Mouse (Mus musculus) intestine, embryonic 15.5 days (tissue): ENCODE measurements around the gene Pi16. TPM values are rescaled to one million over a fixed set of nuclear protein-coding genes. Genes with fewer than 3 reads are reported as not detected.

ENCODE experiments used
- ATAC-seq: fragments of 200-750 bp; cut with Nextera tagmentation; 2 replicates; pipeline ENCODE4 v1.8.0; 2017; ENCODE audit warnings: moderate TSS enrichment, moderate library complexity
- H3K27ac ChIP-seq: fragments of 300-500 bp; sonication (generic); 2 replicates; pipeline ENCODE4 v1.5.1; 2015; ENCODE audit warnings: mild to moderate bottlenecking, inconsistent platforms
- H3K27me3 ChIP-seq: fragments of 300-500 bp; sonication (generic); replicated peaks from 2 replicates; pipeline ENCODE4 v1.6.1; 2015; ENCODE audit warnings: inconsistent platforms
- H3K36me3 ChIP-seq: fragments of 300-500 bp; sonication (generic); 2 replicates; pipeline ENCODE4 v1.6.1; 2015; ENCODE audit warnings: inconsistent platforms
- H3K4me1 ChIP-seq: fragments of 300-500 bp; sonication (generic); replicated peaks from 2 replicates; pipeline ENCODE4 v1.6.1; 2015; ENCODE audit warnings: inconsistent platforms
- H3K4me2 ChIP-seq: fragments of 300-500 bp; sonication (generic); replicated peaks from 2 replicates; pipeline ENCODE4 v1.6.1; 2015; ENCODE audit warnings: mild to moderate bottlenecking, inconsistent platforms
- H3K4me3 ChIP-seq: fragments of 300-500 bp; sonication (generic); replicated peaks from 2 replicates; pipeline ENCODE4 v1.5.1; 2015; ENCODE audit warnings: inconsistent platforms
- H3K9ac ChIP-seq: fragments of 300-500 bp; sonication (generic); 2 replicates; pipeline ENCODE4 v1.6.1; 2015; ENCODE audit warnings: inconsistent platforms
- H3K9me3 ChIP-seq: fragments of 300-500 bp; sonication (generic); 2 replicates; pipeline ENCODE4 v1.6.1; 2016; ENCODE audit warnings: inconsistent platforms
- WGBS: fragments of 180-500 bp; shearing (Covaris S2); methylation state at CpG from one replicate; pipeline ENCODE4 v1.1.7; 2015; 5-methylcytosine and 5-hydroxymethylcytosine counted together
- polyA plus RNA-seq: library from polyadenylated mRNA; unstranded; fragments of >200 nt; fragmentation: Nextera tagmentation; extraction: Ambion mirVana; gene quantifications from 2 replicates; pipeline ENCODE4 v1.2.1, GENCODE M21; 2015

Gene Pi16
- polyA plus RNA-seq, 1 experiment from 2014 or later: 0.72 TPM

DNA sequence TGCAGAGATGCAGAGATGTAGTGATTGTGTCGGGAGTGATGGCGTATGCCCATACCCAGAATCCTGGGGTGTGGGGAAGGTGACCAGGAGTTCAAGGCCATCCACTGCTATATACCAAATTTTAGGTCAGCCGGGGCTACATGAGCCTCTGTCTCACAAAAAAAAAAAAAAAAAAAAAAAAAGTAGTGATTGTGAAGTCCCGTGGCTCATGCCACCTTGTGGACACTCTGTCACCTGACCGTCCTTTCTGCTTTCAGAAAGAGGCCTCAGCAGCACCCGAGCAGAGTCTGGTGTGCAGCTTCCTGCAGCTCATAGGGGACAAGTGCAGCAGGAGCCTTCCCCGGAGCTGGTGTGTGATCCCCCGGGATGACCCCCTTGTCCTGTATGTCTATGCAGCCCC lies 60.6 kb downstream of the Pi16 start:
- H3K4me3 ChIP-seq: no peak overlapping the region
- no peaks in the 10 kb centered on the region for H3K27me3 ChIP-seq
- H3K9me3 ChIP-seq: no peaks in the 10 kb centered on the region
- H3K36me3 ChIP-seq: no peaks in the 10 kb centered on the region
- H3K27ac ChIP-seq: no peak overlapping the region
- no peak for ATAC-seq
- 60% methylated on average over 8 of the region's 8 CpGs for WGBS
- H3K4me1 ChIP-seq: no peaks in the 10 kb centered on the region
- no peak overlapping the region for H3K9ac ChIP-seq
- H3K4me2 ChIP-seq: no peak overlapping the region

Other genes starting within 250 kb of the Pi16 start
- gene Cdkn1a, start 226.7 kb upstream of the Pi16 start, polyA plus RNA-seq: 92.2 and 98.3 TPM in 2 replicates
- 0.53 and 0.61 TPM in 2 replicates for gene Rab44, start 203.5 kb upstream of the Pi16 start, polyA plus RNA-seq
- gene Cpne5, start 79.5 kb upstream of the Pi16 start, polyA plus RNA-seq: 7.5 and 8.3 TPM in 2 replicates
- gene Ppil1, start 53.5 kb upstream of the Pi16 start, polyA plus RNA-seq: 154 and 157 TPM in 2 replicates
- gene BC004004, start 48.9 kb upstream of the Pi16 start, polyA plus RNA-seq: 78.3 and 83.5 TPM in 2 replicates
- gene Mtch1, start 30.3 kb downstream of the Pi16 start, polyA plus RNA-seq: 235 and 275 TPM in 2 replicates
- 10.5 and 12.3 TPM in 2 replicates for gene Fgd2, start 43.2 kb downstream of the Pi16 start, polyA plus RNA-seq
- 13.4 TPM in 2 replicates for gene Pim1, start 173.1 kb downstream of the Pi16 start, polyA plus RNA-seq
- not detected in 2 replicates for gene Gm17657, start 232.0 kb downstream of the Pi16 start, polyA plus RNA-seq
- gene Tbc1d22b, start 232.1 kb downstream of the Pi16 start, polyA plus RNA-seq: 13.1 and 13.8 TPM in 2 replicates
- gene Tmem217, start 234.7 kb downstream of the Pi16 start, polyA plus RNA-seq: 0.49 and 0.80 TPM in 2 replicates